Mouse (Mus musculus) olfactory bulb, adult 2 months (tissue): Measurements from ENCODE around the gene Zbtb37.

ENCODE experiments used
- CTCF ChIP-seq: fragments of 200-500 bp; IDR thresholded peaks from 2 replicates; pipeline ENCODE4 v1.5.1; 2012; ENCODE audit warnings: low read depth, mild to moderate bottlenecking, low read length, moderate library complexity; ENCODE audit not compliant: insufficient read depth
- POLR2A ChIP-seq: fragments of 200-500 bp; IDR thresholded peaks from 2 replicates; pipeline ENCODE4 v1.6.1; 2012; ENCODE audit warnings: mild to moderate bottlenecking, low read depth, low read length, moderate library complexity; ENCODE audit not compliant: insufficient read depth

GRCm38 (mm10) chr1:160985477-160985876, 49.2 kb downstream of the Zbtb37 start:
- TF ChIP-seq POLR2A = no peak
- no peak for TF ChIP-seq CTCF
